Mouse (Mus musculus): Measurements from ENCODE around the gene Cfap161.

The Cfap161 gene

GRCm38 (mm10) chr7:83794705-83795104 lies at the start of gene Cfap161:
Gene Cfap161 (minus strand): TSS chr7:83794880.
- no peak for DNase-seq

GRCm38 (mm10) chr7:83842486-83843259 lies 48.0 kb upstream of the Cfap161 start:
- DNase-seq, result no peak

- DNase-seq, result no peak
Measured at GRCm38 (mm10) chr7:83840076-83840475, 45.4 kb upstream of the Cfap161 start.

GRCm38 (mm10) chr7:83838525-83839224 lies 44.0 kb upstream of the Cfap161 start:
- DNase-seq, result no peak

GRCm38 (mm10) chr7:83829355-83829754 lies 34.7 kb upstream of the Cfap161 start:
- no peak for DNase-seq

GRCm38 (mm10) chr7:83827402-83828076 lies 32.9 kb upstream of the Cfap161 start:
- no peak for DNase-seq

GRCm38 (mm10) chr7:83826808-83827207 lies 32.1 kb upstream of the Cfap161 start:
- no peak for DNase-seq

GRCm38 (mm10) chr7:83821951-83822350 lies 27.3 kb upstream of the Cfap161 start:
- no peak for DNase-seq

- DNase-seq, result no peak
Measured at GRCm38 (mm10) chr7:83816886-83817285, 22.2 kb upstream of the Cfap161 start.

GRCm38 (mm10) chr7:83815646-83816045 lies 21.0 kb upstream of the Cfap161 start:
- DNase-seq, result no peak

GRCm38 (mm10) chr7:83813993-83814392 lies 19.3 kb upstream of the Cfap161 start:
- DNase-seq, result no peak

- no peak for DNase-seq
Measured at GRCm38 (mm10) chr7:83813465-83813864, 18.8 kb upstream of the Cfap161 start.

GRCm38 (mm10) chr7:83813016-83813415 lies 18.3 kb upstream of the Cfap161 start:
- DNase-seq, result no peak

- no peak for DNase-seq
Measured at GRCm38 (mm10) chr7:83812581-83812980, 17.9 kb upstream of the Cfap161 start.

GRCm38 (mm10) chr7:83811916-83812315 lies 17.2 kb upstream of the Cfap161 start:
- no peak for DNase-seq

GRCm38 (mm10) chr7:83811461-83811860 lies 16.8 kb upstream of the Cfap161 start:
- no peak for DNase-seq

- no peak for DNase-seq
Measured at GRCm38 (mm10) chr7:83810141-83811100, 15.7 kb upstream of the Cfap161 start.

GRCm38 (mm10) chr7:83809715-83810114 lies 15.0 kb upstream of the Cfap161 start:
- DNase-seq, result no peak

- DNase-seq, result peak; percentile 96
Measured at GRCm38 (mm10) chr7:83809060-83809459, 14.4 kb upstream of the Cfap161 start.

- no peak for DNase-seq
Measured at GRCm38 (mm10) chr7:83806934-83807333, 12.3 kb upstream of the Cfap161 start.

GRCm38 (mm10) chr7:83803777-83804176 lies 9.1 kb upstream of the Cfap161 start:
- no peak for DNase-seq

- DNase-seq, result peak; percentile 44
Measured at GRCm38 (mm10) chr7:83802509-83802908, 7.8 kb upstream of the Cfap161 start.

GRCm38 (mm10) chr7:83802007-83802406 lies 7.3 kb upstream of the Cfap161 start:
- DNase-seq, result no peak

Data from cerebellum, adult 11 months (tissue).